Mouse (Mus musculus) limb, embryonic 13.5 days (tissue): ENCODE results near the gene Efcab11. TPM values are rescaled to one million over a fixed set of nuclear protein-coding genes. Genes with fewer than 3 reads are reported as not detected.

Experiments
- ATAC-seq: fragments of 200-750 bp; cut with Nextera tagmentation; 2 replicates; pipeline ENCODE4 v1.8.0; 2017; ENCODE audit warnings: low read depth, moderate number of reproducible peaks, moderate TSS enrichment; ENCODE audit not compliant: low FRiP score
- H3K27ac ChIP-seq: fragments of 300-500 bp; sonication (generic); 2 replicates; pipeline ENCODE4 v1.5.1; 2015; ENCODE audit warnings: inconsistent platforms, mild to moderate bottlenecking, moderate library complexity
- H3K27me3 ChIP-seq: fragments of 300-500 bp; sonication (generic); 2 replicates; pipeline ENCODE4 v1.6.1; 2015; ENCODE audit warnings: mild to moderate bottlenecking, inconsistent platforms
- H3K36me3 ChIP-seq: fragments of 300-500 bp; sonication (generic); 2 replicates; pipeline ENCODE4 v1.6.1; 2015; ENCODE audit warnings: inconsistent platforms, mild to moderate bottlenecking, moderate library complexity
- H3K4me1 ChIP-seq: fragments of 300-500 bp; sonication (generic); 2 replicates; pipeline ENCODE4 v1.6.1; 2015; ENCODE audit warnings: inconsistent platforms
- H3K4me2 ChIP-seq: fragments of 300-500 bp; sonication (generic); replicated peaks from 2 replicates; pipeline ENCODE4 v1.6.1; 2015; ENCODE audit warnings: inconsistent platforms, mild to moderate bottlenecking, moderate library complexity
- H3K4me3 ChIP-seq: fragments of 300-500 bp; sonication (generic); 2 replicates; pipeline ENCODE4 v1.5.1; 2015; ENCODE audit warnings: moderate library complexity, mild to moderate bottlenecking, inconsistent platforms
- H3K9ac ChIP-seq: fragments of 300-500 bp; sonication (generic); 2 replicates; pipeline ENCODE4 v1.6.1; 2015; ENCODE audit warnings: mild to moderate bottlenecking, inconsistent platforms
- H3K9me3 ChIP-seq: fragments of 300-500 bp; sonication (generic); 2 replicates; pipeline ENCODE4 v1.6.1; 2016; ENCODE audit warnings: inconsistent platforms
- WGBS: fragments of 180-500 bp; shearing (Covaris S2); methylation state at CpG from one replicate; pipeline ENCODE4 v1.1.7; 2015; 5-methylcytosine and 5-hydroxymethylcytosine counted together
- polyA plus RNA-seq: library from polyadenylated mRNA; unstranded; fragments of >200 nt; fragmentation: Nextera tagmentation; extraction: Ambion mirVana; gene quantifications from 2 replicates; pipeline ENCODE4 v1.2.1, GENCODE M21; 2015

Efcab11 gene
- polyA plus RNA-seq, 1 experiment from 2014 or later = 11.8 TPM

DNA sequence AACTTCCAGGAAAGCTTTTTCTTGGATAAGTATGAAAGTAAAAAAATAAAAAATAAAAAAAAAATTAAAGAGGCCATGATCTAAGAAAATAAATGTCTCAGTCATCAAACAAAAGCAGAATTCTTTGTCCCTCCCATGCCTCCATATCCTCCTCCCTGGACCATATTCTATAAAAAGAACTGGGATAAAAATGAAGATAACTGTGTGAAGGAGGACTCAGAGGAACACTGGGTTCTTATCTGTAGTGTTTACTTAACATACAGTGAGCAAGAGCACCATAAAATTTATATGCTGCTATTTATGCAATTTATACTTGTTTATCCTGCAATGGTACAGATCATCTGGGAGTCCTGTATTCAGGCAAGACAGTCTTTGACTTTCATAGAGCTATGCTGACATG lies 19.6 kb downstream of the Efcab11 start:
- Histone ChIP-seq H3K36me3 (no peaks in the 10 kb centered on the region), H3K9ac (no peak overlapping the region), H3K27ac (no peak overlapping the region), H3K4me3 (no peak overlapping the region), H3K4me2 (no peak overlapping the region), H3K4me1 (no peaks in the 10 kb centered on the region), H3K9me3 (no peaks in the 10 kb centered on the region), H3K27me3 (no peaks in the 10 kb centered on the region)
- no peak for ATAC-seq

DNA sequence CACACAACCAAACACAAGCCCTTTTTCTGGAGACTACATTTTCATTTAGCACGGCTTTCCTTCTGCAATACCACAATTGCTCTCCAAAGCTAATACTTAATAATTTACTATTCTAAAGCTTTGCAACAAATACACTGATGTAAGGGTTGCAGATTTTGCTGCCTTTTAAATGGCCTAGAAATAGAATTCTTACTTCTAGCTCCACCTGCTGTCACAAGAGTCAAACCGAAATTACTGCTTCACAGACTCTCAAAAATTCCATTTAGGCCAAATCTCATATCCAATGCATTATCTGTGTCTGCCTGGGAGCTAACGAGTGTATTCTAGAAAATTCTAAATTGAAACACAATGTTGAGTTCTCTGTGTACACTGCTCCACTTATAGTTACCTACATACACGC lies 23.3 kb downstream of the Efcab11 start:
- no peak overlapping the region for H3K27ac ChIP-seq
- no peak overlapping the region for H3K9ac ChIP-seq
- no peaks in the 10 kb centered on the region for H3K36me3 ChIP-seq
- H3K4me3 ChIP-seq = no peak overlapping the region
- no peak overlapping the region for H3K4me2 ChIP-seq
- no peaks in the 10 kb centered on the region for H3K9me3 ChIP-seq
- WGBS = 73% methylated on average over 4 of the region's 4 CpGs
- peaks cover 8% of the 10 kb centered on the region; the same call in 1 of the 2 replicates for H3K4me1 ChIP-seq
- ATAC-seq = no peak
- no peaks in the 10 kb centered on the region for H3K27me3 ChIP-seq

DNA sequence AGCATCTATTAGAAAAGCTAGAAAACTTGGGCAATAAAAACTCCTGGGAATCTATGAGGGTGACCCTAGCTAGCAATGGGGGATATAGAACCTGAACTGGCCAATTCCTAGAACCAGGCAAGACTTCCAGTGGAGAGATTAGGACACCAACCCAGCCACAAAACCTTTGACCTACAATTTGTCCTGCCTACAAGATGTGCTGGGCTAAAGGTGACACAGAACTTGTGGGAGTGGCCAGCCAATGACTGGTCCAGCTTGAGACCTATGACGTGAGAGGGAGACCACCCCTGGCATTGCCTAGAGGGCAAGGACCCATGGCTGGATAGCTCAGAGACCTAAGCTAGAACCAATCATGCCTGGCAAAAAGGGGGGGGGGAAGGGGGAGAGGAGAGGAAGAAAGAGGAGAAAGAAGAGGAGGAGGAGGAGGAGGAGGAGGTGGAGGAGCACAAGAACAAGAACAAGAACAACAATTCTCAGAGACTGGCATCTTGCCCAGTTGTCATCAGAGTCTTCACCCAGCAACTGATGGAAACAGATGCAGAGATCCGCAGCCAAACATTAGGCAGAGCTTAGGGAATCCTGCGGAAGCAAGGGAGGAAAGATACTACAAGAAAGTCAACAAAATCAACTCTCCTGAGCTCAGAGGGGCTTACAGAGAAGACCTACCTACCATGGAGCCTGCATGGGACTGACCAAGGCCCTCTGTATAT lies 24.7 kb downstream of the Efcab11 start:
- ATAC-seq = no peak
- no peak overlapping the region for H3K27ac ChIP-seq
- H3K27me3 ChIP-seq = no peaks in the 10 kb centered on the region
- no peaks in the 10 kb centered on the region for H3K36me3 ChIP-seq
- no peaks in the 10 kb centered on the region for H3K9me3 ChIP-seq
- no peak overlapping the region for H3K9ac ChIP-seq
- no peak overlapping the region for H3K4me3 ChIP-seq
- 76% methylated on average over 3 of the region's 3 CpGs for WGBS
- H3K4me2 ChIP-seq = no peak overlapping the region
- peaks cover 8% of the 10 kb centered on the region; the same call in 1 of the 2 replicates for H3K4me1 ChIP-seq

DNA sequence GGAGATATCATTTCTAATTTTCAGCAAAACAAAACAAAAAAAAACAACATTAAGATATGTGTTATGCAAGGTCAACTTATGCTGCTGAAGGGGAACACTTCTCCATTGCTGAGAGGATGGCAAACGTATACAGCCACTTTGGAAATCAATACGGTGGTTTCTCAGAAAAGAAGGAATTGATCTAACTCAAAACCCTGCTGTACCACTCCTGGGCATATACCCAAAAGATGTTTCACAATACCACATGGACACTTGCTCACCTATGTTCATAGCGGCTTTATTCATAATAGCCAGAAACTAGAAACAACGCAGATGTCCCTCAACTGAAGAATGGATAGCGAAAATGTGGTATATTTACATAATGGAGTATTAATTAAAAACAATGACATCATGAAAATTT lies 25.6 kb downstream of the Efcab11 start:
- Histone ChIP-seq H3K36me3 (no peaks in the 10 kb centered on the region), H3K4me2 (no peak overlapping the region), H3K27ac (no peak overlapping the region), H3K9me3 (no peaks in the 10 kb centered on the region), H3K4me1 (peaks cover 8% of the 10 kb centered on the region; the same call in 1 of the 2 replicates), H3K9ac (no peak overlapping the region), H3K27me3 (no peaks in the 10 kb centered on the region), H3K4me3 (no peak overlapping the region)
- WGBS = 90% methylated on average over 5 of the region's 5 CpGs
- no peak for ATAC-seq

DNA sequence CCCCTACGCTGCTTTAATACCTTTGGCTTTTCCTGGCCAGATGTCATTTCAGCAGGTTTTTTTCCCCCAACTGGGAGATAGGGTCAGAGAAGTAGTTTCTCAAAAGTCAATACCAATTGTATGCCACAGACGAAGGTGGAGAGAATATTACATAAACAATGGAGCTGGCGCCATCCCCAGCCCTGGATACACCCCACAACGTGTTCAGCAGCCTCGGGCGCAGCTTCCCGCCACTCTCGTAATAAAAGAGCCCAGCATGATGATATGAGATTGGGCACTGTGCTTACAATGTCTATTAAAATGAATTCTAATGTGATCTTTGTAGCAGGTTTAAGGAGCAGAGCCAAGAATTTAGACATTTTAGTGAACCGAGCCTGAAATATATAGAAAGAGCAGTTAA lies 28.2 kb downstream of the Efcab11 start:
- Histone ChIP-seq H3K4me1 (peaks cover 8% of the 10 kb centered on the region; the same call in 1 of the 2 replicates), H3K4me3 (no peak overlapping the region), H3K27ac (no peak overlapping the region), H3K9ac (no peak overlapping the region), H3K4me2 (no peak overlapping the region), H3K36me3 (no peaks in the 10 kb centered on the region), H3K27me3 (no peaks in the 10 kb centered on the region), H3K9me3 (no peaks in the 10 kb centered on the region)
- WGBS = 62% methylated on average over 9 of the region's 9 CpGs
- ATAC-seq = no peak

DNA sequence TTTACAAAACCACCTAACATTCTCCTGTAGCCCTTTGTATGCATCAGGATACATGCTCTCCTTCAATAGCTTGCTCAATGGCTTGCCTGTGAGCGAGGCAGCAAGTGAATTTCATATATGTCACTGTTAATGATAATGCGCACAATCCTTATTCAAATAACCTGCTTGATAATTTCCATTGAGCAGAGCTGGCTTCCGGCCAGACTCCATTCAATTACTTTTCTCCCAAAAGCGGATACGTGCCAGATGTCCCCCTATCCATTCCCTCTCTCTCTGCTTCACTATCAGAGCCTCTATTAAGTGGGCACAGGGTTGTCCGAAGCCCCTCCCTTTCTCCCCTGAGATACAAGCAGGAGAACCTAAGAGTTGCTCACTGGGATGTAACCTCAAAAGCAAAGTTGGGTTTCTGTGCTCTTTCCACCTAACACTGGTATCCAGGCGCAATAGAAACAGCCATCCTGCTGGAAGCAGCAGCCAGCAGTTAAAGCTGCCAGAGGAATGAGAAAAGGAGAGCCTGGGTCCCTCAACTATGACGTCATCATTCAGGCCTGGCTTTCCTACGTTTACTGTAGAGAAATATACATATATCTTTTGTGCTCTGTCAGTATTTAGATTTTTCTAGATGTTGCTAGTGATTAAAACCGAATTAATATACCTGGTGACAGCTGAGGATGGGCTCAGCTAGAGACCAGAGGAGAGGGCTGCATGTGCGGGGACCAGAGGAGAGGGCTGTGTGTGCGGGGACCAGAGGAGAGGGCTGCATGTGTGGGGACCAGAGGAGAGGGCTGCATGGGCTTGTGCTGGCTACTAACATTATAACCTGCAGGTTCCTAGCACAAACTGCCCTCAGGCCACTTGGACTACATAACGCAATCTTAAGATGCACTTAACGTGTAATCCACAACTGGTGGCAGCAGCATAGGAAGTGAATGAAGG lies 30.6 kb downstream of the Efcab11 start:
- peaks cover 8% of the 10 kb centered on the region; the same call in 1 of the 2 replicates for H3K4me1 ChIP-seq
- H3K4me2 ChIP-seq = no peak overlapping the region
- no peak overlapping the region for H3K27ac ChIP-seq
- H3K4me3 ChIP-seq = no peak overlapping the region
- WGBS = 83% methylated on average over 14 of the region's 14 CpGs
- H3K27me3 ChIP-seq = no peaks in the 10 kb centered on the region
- H3K36me3 ChIP-seq = no peaks in the 10 kb centered on the region; the same call in 1 of the 2 replicates
- no peaks in the 10 kb centered on the region for H3K9me3 ChIP-seq
- no peak overlapping the region for H3K9ac ChIP-seq
- no peak for ATAC-seq

DNA sequence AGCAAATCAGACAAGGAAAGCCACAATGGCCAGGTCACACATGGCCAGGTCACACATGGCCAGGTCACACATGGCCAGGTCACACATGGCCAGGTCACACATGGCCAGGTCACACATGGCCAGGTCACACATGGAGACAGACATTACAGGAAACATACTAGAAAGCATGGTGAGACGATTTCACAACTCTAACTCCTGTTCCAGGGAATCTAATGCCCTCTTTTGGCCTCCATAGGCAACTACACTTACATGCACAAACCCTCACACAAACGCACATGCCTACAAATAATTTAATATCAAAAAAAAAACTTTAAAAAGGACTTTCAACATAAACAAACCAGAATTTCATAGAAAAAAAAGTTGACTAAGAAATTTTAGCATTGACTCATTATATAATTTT lies 34.2 kb downstream of the Efcab11 start:
- Histone ChIP-seq H3K9me3 (no peaks in the 10 kb centered on the region), H3K9ac (no peak overlapping the region), H3K27me3 (no peaks in the 10 kb centered on the region), H3K4me3 (no peak overlapping the region), H3K4me1 (no peaks in the 10 kb centered on the region), H3K4me2 (no peak overlapping the region), H3K27ac (no peak overlapping the region), H3K36me3 (no peaks in the 10 kb centered on the region; the same call in 1 of the 2 replicates)
- 88% methylated on average over 2 of the region's 2 CpGs for WGBS
- ATAC-seq = no peak

DNA sequence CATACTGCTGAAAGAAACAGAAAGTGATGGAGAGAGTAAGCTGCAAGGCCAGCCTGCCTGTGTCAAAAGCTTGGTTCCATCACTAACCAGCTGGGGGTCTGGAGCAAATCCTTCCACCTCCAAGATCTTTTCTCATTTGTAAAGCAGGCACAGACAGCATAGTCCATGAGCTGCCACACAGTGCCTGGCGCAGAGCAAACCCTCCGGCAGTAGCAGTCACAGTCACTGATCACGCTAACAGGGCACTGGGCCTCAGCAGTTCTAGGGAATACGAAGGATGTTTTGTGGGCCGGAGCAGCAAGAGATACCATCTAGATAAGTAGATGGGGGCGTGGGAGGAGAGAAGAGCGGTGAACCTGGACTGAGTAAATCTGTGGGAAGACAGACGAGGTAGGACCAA lies 39.3 kb downstream of the Efcab11 start:
- Histone ChIP-seq H3K4me2 (no peak overlapping the region), H3K4me3 (no peak overlapping the region), H3K4me1 (no peaks in the 10 kb centered on the region), H3K9me3 (no peaks in the 10 kb centered on the region), H3K27ac (no peak overlapping the region), H3K27me3 (no peaks in the 10 kb centered on the region), H3K9ac (no peak overlapping the region), H3K36me3 (no peaks in the 10 kb centered on the region)
- 94% methylated on average over 8 of the region's 8 CpGs for WGBS
- no peak for ATAC-seq

DNA sequence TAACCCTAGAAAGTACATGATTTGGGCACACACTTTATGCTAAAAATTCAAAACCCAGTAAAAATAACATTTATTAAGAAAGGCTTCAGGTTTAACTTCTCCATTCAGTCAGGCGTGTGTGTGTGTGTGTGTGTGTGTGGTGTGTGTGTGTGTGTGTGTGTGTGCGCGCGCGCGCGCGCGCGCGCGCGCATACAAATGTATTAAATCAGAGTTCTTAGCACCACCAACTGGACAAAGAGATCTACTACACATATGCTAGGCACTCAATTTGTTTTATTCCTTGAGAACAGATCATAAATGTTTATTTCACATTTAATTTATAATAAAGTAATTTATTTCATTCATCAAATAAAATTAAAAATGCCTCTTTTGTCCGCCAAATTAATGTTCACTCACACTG lies 45.5 kb downstream of the Efcab11 start:
- 83% methylated on average over 14 of the region's 14 CpGs for WGBS
- no peaks in the 10 kb centered on the region for H3K27me3 ChIP-seq

DNA sequence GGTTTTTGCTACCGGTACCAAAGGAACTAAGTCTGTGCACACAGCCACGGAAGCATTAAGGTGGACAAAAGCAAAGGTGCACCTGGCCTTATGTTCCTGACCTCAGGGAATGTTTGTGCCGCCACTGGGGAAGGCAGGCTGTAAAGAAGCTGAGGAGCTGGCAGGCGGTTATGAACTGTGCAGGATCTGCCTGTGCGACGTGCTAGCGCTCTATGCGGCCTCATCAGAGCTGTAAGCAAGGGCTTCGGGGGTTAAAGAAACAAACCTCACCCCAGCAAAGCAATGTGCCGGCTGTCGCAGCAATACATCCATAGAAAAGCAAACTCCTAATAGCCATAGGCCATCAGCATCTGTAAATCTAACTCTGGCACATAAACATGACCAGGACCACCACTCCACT lies 46.1 kb downstream of the Efcab11 start:
- H3K4me3 ChIP-seq = no peak overlapping the region
- H3K36me3 ChIP-seq = peaks cover 4% of the 10 kb centered on the region; the same call in 1 of the 2 replicates
- 62% methylated on average over 11 of the region's 11 CpGs for WGBS
- H3K27me3 ChIP-seq = no peaks in the 10 kb centered on the region
- H3K4me2 ChIP-seq = no peak overlapping the region
- H3K27ac ChIP-seq = no peak overlapping the region
- no peak overlapping the region for H3K9ac ChIP-seq
- ATAC-seq = no peak
- no peaks in the 10 kb centered on the region for H3K9me3 ChIP-seq
- 0 out of 2 replicates have a peak, but pooled peaks cover 7% of the 10 kb centered on the region for H3K4me1 ChIP-seq

More for the DNA sequence above, 45.5 kb downstream of the Efcab11 start:
- no peak overlapping the region for H3K9ac ChIP-seq
- H3K4me3 ChIP-seq = no peak overlapping the region
- H3K9me3 ChIP-seq = no peaks in the 10 kb centered on the region
- H3K4me1 ChIP-seq = 0 out of 2 replicates have a peak, but pooled peaks cover 7% of the 10 kb centered on the region
- no peak overlapping the region for H3K27ac ChIP-seq
- ATAC-seq = no peak
- no peak overlapping the region for H3K4me2 ChIP-seq
- no peaks in the 10 kb centered on the region for H3K36me3 ChIP-seq

DNA sequence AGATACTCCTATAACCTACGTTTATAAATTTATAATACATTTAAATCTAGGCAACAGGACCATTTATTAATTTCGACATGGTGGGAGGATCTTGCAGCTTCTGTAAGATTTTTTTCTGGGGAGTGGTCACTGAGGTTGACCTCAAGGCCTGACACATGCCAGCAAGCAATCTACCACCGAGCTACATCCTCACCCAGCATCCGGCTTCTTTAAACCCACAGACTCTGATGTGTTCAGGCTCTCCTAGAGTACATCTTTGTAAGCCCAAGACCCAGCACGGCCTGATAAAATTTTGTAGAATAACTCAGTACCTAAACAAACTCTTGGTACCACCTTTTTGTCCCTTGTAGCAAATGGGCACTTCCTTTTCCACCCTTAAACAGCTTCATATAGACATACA lies 46.7 kb downstream of the Efcab11 start:
- no peak for ATAC-seq
- no peak overlapping the region for H3K27ac ChIP-seq
- no peak overlapping the region for H3K4me2 ChIP-seq
- H3K9me3 ChIP-seq = no peaks in the 10 kb centered on the region
- no peak overlapping the region for H3K9ac ChIP-seq
- WGBS = 86% methylated on average over 5 of the region's 5 CpGs
- no peak overlapping the region for H3K4me3 ChIP-seq
- peaks cover 4% of the 10 kb centered on the region; the same call in 1 of the 2 replicates for H3K36me3 ChIP-seq
- H3K27me3 ChIP-seq = no peaks in the 10 kb centered on the region
- H3K4me1 ChIP-seq = 0 out of 2 replicates have a peak, but pooled peaks cover 7% of the 10 kb centered on the region

DNA sequence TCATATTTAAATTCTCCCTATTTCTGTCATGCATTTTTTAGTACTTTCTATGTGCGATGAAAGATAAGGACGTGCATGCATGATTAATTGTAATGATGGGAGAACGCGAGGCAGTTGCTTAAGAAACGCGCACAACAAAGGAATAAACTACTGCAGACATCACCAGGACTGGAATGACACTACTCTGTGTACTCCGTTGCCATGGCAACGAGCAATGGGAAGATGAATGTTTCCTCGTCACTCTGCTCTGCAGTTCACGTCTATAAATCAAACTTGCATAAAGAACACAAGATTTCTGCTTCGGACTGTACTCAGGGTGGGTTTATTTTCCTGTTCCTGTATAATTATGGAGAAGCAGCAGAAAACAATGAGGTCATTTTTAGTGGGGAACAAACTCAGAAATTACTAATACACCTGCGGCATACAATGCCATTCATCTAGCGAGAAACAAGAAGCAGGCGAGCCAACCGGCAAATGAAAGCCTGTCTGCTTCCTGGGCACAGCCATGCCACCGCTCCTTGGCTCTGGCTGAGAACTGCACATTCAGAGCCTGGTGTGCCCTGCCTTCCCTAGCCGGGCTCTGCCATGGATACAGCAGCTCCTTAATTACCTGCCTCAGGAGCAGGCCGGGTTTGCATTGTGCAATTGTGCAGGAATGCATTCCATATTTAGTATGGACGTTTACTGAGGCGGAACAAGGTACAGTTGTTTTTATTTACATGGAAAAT lies 47.7 kb downstream of the Efcab11 start:
- Histone ChIP-seq H3K4me2 (no peak overlapping the region), H3K27ac (no peak overlapping the region), H3K36me3 (peaks cover 4% of the 10 kb centered on the region; the same call in 1 of the 2 replicates), H3K27me3 (no peaks in the 10 kb centered on the region), H3K9ac (no peak overlapping the region), H3K9me3 (no peaks in the 10 kb centered on the region), H3K4me1 (0 out of 2 replicates have a peak, but pooled peaks cover 7% of the 10 kb centered on the region), H3K4me3 (no peak overlapping the region)
- WGBS = 72% methylated on average over 20 of the region's 20 CpGs
- no peak for ATAC-seq
